Mouse (Mus musculus): ENCODE measurements around the gene Lrrc8c. TPM values are rescaled to one million over a fixed set of nuclear protein-coding genes. Genes with fewer than 3 reads are reported as not detected.

The Lrrc8c gene
- polyA plus RNA-seq, 2 experiments, result 6.5 to 18.0 TPM

DNA sequence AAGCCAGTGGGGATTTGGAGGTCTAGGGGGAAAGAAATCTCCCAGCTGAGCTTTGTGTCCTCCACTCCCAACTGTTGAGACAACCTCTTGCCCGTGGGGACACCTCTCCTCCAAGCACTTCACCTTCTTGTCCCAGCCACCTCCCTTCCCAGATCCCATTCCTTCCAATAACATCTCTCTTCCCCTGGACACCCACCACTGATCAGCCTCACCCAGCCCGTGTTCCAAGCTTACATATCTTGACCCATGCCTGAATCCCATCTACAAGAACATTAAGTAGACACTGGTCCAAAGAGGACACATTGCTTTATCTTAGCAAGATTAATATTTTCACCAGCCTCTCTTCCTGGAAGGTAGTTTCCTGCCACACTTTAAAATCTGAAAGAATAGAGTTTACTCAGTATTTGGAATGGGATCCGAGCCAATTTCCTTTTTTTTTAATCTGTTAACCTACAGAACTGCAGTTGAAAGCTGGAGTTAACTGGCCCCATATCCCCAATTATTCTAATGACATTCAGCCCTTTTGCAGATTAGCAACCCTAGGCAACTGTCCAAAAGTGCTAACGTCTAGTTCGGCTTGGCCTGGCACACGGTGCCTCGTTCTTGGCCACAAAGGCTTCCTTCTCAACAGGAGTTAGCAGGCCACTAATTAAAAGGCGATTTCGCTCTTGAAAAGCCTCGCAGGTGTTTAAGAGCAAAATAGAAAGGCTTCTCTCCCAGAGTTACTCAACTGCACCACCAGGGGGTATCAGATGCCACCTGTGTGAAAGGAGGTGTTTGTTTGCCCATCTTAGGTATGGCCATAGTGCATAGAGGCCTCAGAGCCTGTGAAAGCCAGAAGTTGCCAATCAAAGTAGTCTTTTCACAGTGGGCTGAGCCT is 26.6 kb upstream of the Lrrc8c start:
- 51% methylated on average over 10 of the region's 10 CpGs for WGBS (ENCODE audit: insufficient replicate concordance)
- Histone ChIP-seq H3K9ac (replicated peaks) (no peak overlapping the region), H3K4me3 (ENCODE audit: insufficient read depth in 1 of 2, low read depth in 2 of 2, low read length in 2 of 2) (no peak overlapping the region), H3K27me3 (ENCODE audit: control insufficient read depth, insufficient read depth, low read length) (no peaks in the 10 kb centered on the region), H3K4me2 (ENCODE audit: low read depth) (no peak overlapping the region), H3K27ac (no peak overlapping the region), H3K36me3 (replicated peaks; ENCODE audit: control insufficient read depth, insufficient read depth, low read depth) (no peaks in the 10 kb centered on the region), H3K4me1 (replicated peaks; ENCODE audit: control insufficient read depth in 2 of 2, insufficient read depth in 2 of 2, low read length in 1 of 2) (peaks cover 0 to 6% of the 10 kb centered on the region in 2 experiments; a peak in 3 of 4 replicates), H3K9me3 (ENCODE audit: control insufficient read depth, low read length) (no peaks in the 10 kb centered on the region)
- ATAC-seq (ENCODE audit: insufficient read depth), result no peak
- TF ChIP-seq EP300 (IDR thresholded peaks at IDR 0.05; ENCODE audit: low read depth), result no peak
- peak; percentile 68 for TF ChIP-seq CTCF (IDR thresholded peaks at IDR 0.05; ENCODE audit: low read depth)
- DNase-seq (ENCODE audit: low read depth in 3 of 3, low spot score in 3 of 3), result no peak

- Histone ChIP-seq H3K9ac (replicated peaks) (no peak overlapping the region), H3K27me3 (ENCODE audit: control insufficient read depth, insufficient read depth, low read length) (no peaks in the 10 kb centered on the region), H3K4me2 (ENCODE audit: low read depth) (no peak overlapping the region), H3K4me1 (replicated peaks; ENCODE audit: control insufficient read depth in 2 of 2, insufficient read depth in 2 of 2, low read length in 1 of 2) (peaks cover 0 to 6% of the 10 kb centered on the region in 2 experiments; a peak in 3 of 4 replicates), H3K27ac (no peak overlapping the region), H3K9me3 (ENCODE audit: control insufficient read depth, low read length) (no peaks in the 10 kb centered on the region), H3K4me3 (ENCODE audit: insufficient read depth in 1 of 2, low read depth in 2 of 2, low read length in 2 of 2) (no peak overlapping the region), H3K36me3 (replicated peaks; ENCODE audit: control insufficient read depth, insufficient read depth, low read depth) (no peaks in the 10 kb centered on the region)
- ATAC-seq (ENCODE audit: insufficient read depth), result no peak
- WGBS (ENCODE audit: insufficient replicate concordance), result 71% methylated on average over 7 of the region's 7 CpGs
- no peak for TF ChIP-seq EP300 (IDR thresholded peaks at IDR 0.05; ENCODE audit: low read depth)
- TF ChIP-seq CTCF (IDR thresholded peaks at IDR 0.05; ENCODE audit: low read depth), result no peak
- DNase-seq (ENCODE audit: low read depth in 3 of 3, low spot score in 3 of 3), result no peak
These were observed 25.8 kb upstream of the Lrrc8c start for GRCm38 (mm10) chr5:105493377-105493776.

- H3K4me3 ChIP-seq (ENCODE audit: insufficient read depth in 1 of 2, low read depth in 2 of 2, low read length in 2 of 2), result no peak overlapping the region
- H3K27ac ChIP-seq, result no peak overlapping the region
- DNase-seq (ENCODE audit: low read depth in 3 of 3, low spot score in 3 of 3) (no peak), ATAC-seq (ENCODE audit: insufficient read depth) (no peak)
- H3K9ac ChIP-seq (replicated peaks), result no peak overlapping the region
- H3K36me3 ChIP-seq (replicated peaks; ENCODE audit: control insufficient read depth, insufficient read depth, low read depth), result no peaks in the 10 kb centered on the region
- no peaks in the 10 kb centered on the region for H3K27me3 ChIP-seq (ENCODE audit: control insufficient read depth, insufficient read depth, low read length)
- TF ChIP-seq CTCF (IDR thresholded peaks at IDR 0.05; ENCODE audit: low read depth), result no peak
- no peak for TF ChIP-seq EP300 (IDR thresholded peaks at IDR 0.05; ENCODE audit: low read depth)
- H3K4me1 ChIP-seq (replicated peaks; ENCODE audit: control insufficient read depth in 2 of 2, insufficient read depth in 2 of 2, low read length in 1 of 2), result peaks cover 0 to 6% of the 10 kb centered on the region in 2 experiments; a peak in 3 of 4 replicates
- H3K4me2 ChIP-seq (ENCODE audit: low read depth), result no peak overlapping the region
- no peaks in the 10 kb centered on the region for H3K9me3 ChIP-seq (ENCODE audit: control insufficient read depth, low read length)
- WGBS (ENCODE audit: insufficient replicate concordance), result 57% methylated on average over 10 of the region's 10 CpGs
These were observed 24.8 kb upstream of the Lrrc8c start for GRCm38 (mm10) chr5:105494246-105494917.

GRCm38 (mm10) chr5:105494918-105495901 is 24.0 kb upstream of the Lrrc8c start:
- H3K9me3 ChIP-seq (ENCODE audit: control insufficient read depth, low read length), result no peaks in the 10 kb centered on the region
- TF ChIP-seq CTCF (IDR thresholded peaks at IDR 0.05; ENCODE audit: low read depth) (peak; percentile 71), EP300 (IDR thresholded peaks at IDR 0.05; ENCODE audit: low read depth) (no peak)
- H3K36me3 ChIP-seq (replicated peaks; ENCODE audit: control insufficient read depth, insufficient read depth, low read depth), result no peaks in the 10 kb centered on the region
- peaks cover 0 to 6% of the 10 kb centered on the region in 2 experiments; a peak in 3 of 4 replicates for H3K4me1 ChIP-seq (replicated peaks; ENCODE audit: control insufficient read depth in 2 of 2, insufficient read depth in 2 of 2, low read length in 1 of 2)
- peak overlapping the region; percentile 47 for H3K4me2 ChIP-seq (ENCODE audit: low read depth)
- no peaks in the 10 kb centered on the region for H3K27me3 ChIP-seq (ENCODE audit: control insufficient read depth, insufficient read depth, low read length)
- ATAC-seq (ENCODE audit: insufficient read depth) (peak; percentile 67), DNase-seq (ENCODE audit: low read depth in 3 of 3, low spot score in 3 of 3) (peak in 2 of 3 experiments; percentile 52 to 66)
- no peak overlapping the region for H3K4me3 ChIP-seq (ENCODE audit: insufficient read depth in 1 of 2, low read depth in 2 of 2, low read length in 2 of 2)
- no peak overlapping the region for H3K9ac ChIP-seq (replicated peaks)
- no peak overlapping the region for H3K27ac ChIP-seq
- WGBS (ENCODE audit: insufficient replicate concordance), result 10% methylated on average over 24 of the region's 24 CpGs

All from liver, embryonic 14.5 days (tissue).